Mouse (Mus musculus) adrenal gland, postnatal 10 days (tissue): ENCODE measurements at regions not wholly inside any gene's neighbourhood (a gene's known extent, or its start where the extent isn't known, plus 50 kb on each side); places are given as distances from the start of the nearest gene placed in this dataset.
A peak's percentile ranks its signal among the peaks of the same experiment; 100 is the strongest.
"Not testable (repeated sequence)": the region's sequence is repeated elsewhere in the genome, so short reads cannot be mapped to it uniquely, and the experiment has no call there.

Source experiments
- DNase-seq: peaks from one replicate; pipeline ENCODE4 v3.0.0; 2021; ENCODE audit warnings: mixed read lengths

DNA sequence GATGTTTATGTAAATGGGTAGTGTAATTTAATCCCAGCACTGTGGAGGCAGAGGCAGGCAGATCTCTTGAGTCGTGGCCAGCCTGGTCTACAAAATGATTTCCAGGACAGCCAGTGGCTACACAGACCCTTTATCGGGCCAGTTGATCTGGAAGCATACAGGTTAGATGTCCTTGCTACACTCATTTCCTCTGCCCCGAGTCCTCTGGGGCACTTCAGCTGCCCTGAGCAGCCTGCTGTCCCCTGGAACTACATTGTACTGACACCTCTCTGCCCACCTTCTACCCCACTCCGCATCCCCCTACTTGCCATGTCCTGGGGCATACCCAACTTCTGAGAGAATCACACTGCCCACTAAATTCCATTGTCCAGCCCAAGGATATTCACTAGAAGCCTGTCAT lies 60.6 kb upstream of the Helt start:
- DNase-seq = no peak

DNA sequence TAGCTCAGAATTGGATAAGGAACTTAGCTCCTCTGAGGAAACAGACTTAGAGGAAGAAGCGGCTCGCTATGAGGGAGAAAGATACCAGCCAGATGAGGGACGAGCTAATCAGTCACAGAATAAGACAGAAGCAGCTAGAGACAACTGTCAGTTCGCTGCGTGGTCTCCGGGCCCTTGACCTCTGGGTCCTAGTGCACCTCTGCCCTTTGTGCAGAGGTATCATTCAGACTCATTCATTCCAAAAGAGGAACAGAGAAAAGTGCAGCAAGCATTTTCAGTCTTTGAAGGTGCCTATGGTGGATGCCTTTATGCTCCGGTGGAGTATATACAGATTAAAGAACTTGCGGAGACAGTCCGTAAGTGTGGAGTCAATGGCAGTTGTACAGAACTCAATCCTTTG lies 63.5 kb upstream of the Helt start:
- not testable (repeated sequence) for DNase-seq

DNA sequence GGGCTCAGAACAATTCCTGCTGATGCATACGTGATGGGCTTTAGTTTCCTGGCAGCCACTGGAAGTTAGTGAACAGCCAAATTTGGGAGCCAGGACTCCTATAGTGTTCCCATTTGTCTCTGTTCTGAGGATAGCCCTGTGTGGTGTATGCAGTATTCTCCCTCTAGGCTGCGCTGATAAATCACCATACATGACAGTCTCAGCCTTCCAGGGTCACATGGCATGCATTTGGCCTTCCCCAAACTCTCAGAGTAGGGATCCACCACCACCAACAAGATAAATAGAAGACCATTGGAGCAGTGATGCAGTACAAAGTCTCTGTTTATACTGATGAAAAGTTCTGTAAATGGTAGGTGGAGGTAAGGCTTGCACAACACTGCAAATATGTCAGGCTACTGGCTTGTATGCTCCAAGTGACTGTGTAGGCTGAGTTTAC lies 68.4 kb upstream of the Helt start:
- DNase-seq = no peak

DNA sequence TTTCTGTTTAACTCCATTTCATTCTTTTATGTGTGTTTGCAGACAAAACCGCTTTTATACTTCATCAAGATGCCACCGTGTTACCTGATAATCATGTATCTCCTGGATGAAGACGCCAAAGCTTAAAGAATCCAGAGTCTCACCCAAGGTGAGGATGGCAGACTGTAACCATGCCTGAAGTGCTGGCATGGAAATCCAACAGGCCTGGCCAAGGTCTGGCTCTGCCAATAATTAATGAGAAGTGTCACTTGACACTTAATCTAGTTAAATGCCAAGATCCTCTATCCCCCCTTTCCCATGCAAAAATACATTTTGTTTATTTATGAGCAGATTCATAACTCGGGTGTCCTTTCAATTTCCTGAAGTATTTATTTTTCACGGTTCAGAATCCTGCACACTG lies 71.2 kb upstream of the Helt start:
- no peak for DNase-seq

DNA sequence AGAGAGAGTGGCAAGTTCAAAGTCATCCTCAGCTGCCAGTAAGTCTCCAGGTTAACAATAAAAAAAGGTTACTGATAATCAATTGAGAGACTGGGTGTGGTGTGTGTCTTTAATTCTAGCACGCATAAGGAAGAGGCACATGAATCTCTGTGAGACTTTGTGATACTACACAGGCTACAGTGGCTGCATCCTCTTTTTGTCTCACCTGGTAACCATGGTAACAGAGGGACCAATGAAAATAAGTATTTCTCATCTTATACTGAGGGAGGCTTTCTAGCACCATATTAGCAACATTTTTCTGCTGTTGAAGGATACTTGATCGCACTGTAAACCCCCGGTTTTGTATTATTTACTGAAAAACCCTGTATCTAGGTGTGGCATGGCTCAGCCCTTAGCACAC lies 72.7 kb upstream of the Helt start:
- no peak for DNase-seq

DNA sequence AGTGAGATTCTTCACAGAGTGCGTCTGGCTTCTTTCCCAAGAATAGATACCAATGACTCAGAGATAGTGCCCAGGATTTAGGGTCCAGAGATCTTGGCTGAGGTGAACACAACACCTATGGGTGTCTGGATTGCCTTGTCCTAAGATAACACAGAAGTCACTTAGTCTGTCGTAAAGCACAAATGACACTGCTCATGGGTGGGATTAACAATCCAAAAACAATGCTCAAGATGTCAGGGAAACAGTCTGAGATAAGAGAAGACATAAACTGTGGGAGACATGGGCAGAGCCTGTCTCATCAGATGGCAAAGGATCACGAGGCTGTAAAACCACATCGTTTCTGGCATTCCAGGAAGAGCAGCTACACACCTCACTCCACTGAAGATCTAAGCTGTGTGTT lies 79.6 kb upstream of the Helt start:
- DNase-seq = no peak

DNA sequence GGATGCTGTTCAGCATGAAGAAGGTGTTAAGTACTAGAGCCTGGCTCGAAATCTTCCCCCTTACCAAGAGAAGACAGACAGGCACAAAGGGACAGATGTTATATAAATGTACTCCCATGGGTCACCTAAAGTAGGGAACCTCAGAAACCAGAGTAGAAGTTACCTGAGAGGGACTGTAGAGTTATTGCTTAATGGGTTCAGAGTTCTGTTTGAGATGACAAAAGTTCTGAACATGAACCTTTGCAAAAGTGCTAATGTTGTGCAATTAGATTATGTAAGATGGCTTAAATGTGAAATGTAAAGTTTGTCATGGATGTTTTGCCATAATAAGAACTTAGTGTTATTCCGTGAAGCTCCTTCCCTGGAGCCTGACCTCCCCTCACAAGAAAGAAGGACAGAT lies 81.5 kb upstream of the Helt start:
- no peak for DNase-seq

DNA sequence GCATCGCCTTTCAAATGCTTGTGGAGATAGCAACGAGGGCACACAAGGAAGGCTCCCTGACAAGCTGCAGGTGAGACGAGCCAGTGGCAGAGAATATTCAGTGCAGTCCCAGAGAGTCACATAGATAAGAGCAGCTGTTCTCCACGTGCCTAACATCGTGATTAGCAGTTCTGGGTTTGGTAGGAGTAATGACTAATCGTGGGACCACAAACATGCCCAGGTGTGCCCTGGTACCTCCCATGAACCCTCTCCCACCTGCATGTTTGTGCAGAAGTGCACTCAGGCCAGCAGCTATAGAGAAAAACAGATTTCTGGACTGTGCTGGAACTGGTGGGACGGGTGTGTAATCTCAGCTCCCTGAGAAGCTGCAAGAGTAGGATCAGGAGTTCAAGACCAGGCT lies 85.9 kb upstream of the Acsl1 start:
- DNase-seq = no peak

DNA sequence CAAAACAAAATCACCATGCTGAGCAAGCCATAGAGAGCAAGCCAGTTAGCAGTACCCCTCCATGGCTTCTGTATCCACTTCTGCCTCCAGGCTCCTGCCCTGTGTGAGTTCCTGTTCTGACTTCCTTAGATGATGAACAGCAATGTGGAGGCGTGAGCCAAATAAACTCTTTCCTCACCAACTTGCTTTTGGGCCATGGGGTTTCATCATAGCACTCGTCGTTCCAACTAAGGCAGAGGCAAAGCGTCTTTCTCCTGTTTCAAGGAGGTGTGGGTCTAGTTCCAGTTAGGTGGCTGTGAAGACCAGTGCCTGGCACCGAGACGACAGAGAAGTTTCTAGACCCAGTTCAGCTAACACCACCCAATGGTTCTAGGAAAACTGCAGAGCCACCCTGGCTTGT lies 85.0 kb upstream of the Acsl1 start:
- DNase-seq = peak; percentile 64

DNA sequence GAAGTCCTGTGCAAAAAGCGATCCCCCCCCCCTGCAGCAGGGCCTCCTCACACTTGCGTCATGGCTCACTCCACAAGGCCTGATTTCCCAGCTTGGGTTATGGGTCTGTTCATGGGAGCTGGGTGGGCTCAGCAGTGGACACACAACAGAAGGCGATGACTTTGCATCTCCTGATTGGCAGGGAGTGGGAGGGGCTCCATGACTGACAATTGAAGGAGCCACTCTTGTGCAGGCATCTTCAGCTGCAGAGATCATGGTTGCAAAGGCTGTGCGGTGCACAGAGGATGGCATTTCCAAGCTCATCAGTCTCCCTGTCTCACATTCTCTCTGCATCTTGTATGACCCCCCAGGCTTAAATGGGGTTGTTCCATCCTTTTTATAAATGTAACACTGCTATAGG lies 84.3 kb upstream of the Acsl1 start:
- no peak for DNase-seq

DNA sequence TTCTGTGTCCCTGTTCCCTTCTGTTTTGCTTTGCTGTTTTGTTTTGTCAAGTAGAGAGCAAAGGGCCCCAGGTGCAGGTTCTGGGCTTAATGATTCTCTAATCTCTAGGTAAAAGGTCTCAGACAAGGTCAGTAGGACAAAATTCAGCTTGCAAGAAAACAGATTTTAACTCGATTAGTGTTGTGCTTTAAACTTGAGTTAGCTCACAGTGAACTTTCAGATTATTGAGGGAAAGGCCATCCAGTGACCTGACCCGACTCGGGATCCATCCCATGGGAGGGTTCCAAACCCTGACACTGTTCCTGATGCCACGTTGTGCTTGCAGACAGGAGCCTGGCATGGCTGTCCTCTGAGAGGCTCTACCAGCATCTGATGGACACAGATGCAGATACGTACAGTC lies 83.8 kb upstream of the Acsl1 start:
- DNase-seq = peak; percentile 47

DNA sequence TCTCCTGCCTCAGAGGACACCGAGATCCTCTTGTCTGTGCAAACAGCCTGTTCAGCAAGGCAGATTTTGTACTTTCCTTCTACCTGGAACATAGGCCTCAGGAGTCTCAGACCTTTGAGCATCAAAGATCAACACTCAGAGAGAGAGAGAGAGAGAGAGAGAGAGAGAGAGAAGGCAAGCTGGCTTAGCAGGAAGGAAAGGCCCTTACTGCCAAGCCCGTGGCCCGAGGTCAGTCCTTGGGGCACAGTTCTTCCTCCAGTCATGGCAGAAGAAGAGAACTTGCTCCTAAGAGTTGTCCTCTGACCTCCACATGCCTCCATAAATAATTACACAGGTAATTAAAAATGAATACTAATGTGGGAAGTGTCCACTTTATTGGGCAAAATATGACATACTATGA lies 82.4 kb upstream of the Acsl1 start:
- no peak for DNase-seq

DNA sequence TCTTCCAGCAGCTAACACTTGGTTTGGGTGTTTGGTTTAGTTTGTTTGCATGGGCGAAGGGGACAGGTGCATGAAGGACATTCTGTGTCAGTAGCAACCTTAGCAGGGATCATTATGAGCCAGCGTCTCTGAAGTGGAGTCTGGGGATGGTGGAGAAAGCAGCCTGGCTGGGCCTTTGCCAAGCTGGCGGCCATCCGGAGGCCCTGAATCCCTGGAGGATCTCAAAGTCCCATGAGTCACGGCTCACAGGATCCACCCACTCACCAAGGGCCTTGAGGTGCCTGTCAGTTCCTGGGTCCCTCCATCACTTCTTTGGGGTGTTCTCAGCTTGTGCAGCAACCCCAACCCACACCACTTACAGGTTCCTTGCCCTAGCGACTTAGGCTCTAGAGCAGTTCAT lies 80.4 kb upstream of the Acsl1 start:
- DNase-seq = peak; percentile 92

DNA sequence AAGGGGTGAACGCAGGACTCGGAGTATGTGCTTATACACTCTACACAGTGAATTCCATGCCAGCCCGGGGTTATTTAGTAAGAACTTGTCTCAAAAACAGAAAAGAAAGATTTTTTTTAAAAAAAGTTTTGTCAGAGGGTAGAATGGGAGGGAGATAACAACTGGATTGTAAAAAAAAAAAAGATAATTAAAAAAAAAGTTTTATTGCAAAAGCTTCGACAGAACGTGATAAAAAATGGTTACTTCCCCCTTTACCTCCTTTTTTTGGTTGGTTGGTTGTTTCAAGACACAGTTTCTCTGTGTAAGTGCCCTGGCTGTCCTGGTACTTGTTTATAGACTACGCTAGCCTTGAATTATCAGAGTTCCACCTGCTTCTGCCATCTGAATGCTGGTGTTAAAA lies 79.2 kb upstream of the Acsl1 start:
- no peak for DNase-seq

DNA sequence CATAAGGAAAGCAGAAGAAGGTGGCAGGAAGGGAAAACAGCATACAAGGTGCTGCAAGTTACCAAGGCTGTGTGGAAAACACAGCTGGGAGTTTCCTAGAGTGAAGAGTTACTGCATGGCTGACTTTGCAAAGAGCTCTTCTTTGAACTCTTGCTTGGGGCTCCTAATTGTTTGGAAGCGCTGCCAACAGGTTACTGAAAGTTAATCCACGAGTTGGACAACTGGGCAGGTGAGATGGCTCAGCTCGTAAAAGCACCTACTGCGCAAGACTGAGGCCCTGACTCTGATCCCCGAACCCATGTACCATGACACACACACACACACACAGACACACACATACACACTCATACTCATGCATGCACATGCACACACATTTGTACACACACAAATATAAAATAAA lies 77.5 kb upstream of the Acsl1 start:
- DNase-seq = no peak

DNA sequence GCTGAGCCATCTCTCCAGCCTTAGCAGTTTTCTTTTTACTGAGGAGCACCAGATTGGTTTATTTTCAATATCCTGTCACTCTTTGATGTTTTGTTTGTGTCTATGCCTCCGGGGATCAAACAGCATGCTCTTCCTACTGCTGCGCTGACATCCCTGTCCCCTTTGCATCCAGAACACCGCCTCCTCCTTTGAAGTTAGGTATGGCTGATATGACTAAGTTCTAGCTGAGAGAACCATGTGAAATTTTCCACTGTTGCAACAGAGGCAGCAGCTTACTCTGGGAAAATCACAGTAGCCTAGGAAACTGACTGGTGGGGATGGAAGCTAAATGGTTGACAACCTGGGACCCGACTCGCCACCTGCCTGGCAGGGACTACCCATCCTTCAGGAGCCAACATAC lies 76.1 kb upstream of the Acsl1 start:
- no peak for DNase-seq

DNA sequence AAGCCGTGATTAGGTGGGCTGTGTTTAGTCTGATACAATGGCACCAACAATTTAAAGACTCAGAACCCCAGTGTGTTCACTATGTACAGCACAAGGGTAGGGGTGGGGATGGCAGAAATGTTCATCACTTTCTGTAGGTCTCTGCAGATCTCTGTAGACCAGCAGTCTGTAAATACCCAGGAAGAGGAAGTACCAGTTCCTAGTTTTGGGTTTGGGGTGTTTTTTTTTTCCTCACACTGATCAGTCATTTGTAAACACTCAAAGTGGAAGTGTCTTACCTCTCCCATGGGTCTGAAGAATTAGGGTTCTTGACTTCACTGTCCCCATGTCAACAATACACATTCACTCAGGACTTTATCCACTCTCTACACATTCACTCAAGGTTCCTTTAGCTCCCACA lies 75.5 kb upstream of the Acsl1 start:
- DNase-seq = no peak

DNA sequence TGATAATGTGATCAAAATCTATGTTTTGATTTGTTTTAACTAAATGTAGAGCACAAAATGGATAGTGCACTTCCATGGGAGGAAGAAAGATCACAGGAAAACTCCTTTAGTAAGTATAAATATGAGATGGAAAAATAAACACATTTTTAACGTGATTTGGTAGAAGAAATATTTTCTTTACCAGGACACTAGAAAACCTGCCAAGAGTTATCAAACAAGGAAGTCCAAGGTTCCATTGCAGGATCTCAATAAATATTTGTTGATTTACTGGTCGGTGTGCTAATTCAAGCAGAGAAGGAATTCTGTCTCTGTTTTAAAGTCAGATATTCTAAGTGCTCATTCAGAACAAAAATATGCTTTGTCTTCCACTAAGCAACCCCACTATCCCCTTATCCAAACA lies 73.8 kb upstream of the Acsl1 start:
- no peak for DNase-seq

DNA sequence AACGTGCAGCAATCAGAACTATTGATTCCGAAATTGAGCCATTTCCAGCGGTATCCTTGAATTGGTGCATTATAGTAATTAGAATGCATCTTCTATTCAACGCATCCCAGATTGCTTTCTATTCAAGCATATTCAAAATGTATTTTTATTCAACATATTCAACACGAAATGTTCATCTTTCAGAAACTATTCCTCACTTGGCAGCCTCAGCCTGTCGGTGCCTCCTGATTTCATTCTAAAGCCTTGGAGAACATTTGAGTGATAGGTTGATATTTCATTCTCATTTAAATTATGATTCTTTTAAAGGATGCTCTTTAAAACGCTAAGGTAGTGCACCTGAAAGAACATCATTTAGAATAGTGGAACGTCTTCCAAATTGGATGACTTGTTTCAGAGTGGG lies 73.1 kb upstream of the Acsl1 start:
- DNase-seq = no peak

DNA sequence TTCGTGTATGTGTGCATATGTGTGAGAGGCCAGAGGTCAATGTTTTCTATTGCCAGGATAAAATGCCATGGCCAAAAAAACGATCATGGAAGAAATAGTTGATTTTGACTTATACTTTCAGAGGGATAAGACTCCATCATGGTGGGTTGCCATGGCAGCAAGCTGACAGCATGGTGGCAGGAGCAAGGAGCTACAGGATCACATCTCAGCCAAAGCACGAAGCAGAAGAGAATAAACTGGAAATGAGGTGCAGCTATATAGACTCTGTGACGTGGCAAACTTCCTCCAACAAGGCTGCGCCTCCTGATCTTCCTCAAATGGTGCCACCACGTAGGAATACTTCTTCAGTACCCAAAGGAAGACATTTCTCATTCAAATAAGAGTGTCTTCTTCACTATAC lies 70.2 kb upstream of the Acsl1 start:
- no peak for DNase-seq

DNA sequence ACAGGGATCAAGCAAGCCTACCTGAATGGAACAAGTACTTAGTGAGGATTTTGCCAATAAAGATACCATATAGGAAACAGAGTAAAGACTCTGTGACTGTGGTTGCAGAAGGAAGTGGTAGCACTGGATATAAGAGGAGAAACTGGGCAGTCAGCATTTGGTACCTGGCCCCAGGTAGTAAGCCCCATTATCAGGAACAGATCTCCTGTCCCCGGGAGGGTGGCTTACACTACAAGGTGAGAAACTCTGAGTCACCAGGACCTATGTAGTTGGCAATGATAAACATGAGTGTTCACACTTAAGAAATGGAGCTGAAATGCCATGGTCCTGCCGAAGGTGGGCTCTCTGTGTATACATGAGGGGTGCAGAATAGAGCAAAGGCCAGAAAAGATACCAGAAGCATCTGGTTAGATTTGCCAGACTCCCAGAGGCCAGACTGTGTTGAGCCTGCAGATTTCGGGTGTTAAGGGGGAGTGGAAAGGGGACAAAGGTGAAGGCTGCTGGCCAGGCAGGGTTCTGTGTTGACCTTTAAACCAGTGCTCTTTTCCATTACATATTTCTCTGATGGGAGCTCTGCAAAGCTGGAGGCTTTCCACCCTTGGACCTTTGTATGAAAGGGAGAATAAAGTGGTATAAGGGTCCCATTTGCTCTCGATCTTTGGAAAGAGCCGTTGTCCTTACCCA lies 66.8 kb upstream of the Acsl1 start:
- DNase-seq = peak; percentile 62

DNA sequence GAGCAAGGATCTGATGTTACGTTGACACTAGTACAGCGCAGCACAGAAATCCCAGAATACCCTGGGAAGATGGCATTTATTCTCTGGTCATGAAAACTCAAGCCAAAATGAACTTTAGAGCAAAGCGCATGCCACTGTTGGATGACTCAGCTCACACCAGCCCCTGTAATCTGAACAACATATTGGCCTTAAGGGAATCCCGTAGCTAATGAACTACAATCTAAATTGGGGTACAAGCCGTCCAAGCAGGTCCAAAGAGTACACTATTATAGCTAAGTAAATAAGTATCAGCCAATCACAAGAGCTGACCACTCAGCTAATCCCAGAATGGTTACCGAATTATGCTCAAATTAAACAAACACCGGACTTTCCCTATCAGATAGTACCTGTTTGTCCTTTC lies 62.0 kb upstream of the Acsl1 start:
- no peak for DNase-seq

DNA sequence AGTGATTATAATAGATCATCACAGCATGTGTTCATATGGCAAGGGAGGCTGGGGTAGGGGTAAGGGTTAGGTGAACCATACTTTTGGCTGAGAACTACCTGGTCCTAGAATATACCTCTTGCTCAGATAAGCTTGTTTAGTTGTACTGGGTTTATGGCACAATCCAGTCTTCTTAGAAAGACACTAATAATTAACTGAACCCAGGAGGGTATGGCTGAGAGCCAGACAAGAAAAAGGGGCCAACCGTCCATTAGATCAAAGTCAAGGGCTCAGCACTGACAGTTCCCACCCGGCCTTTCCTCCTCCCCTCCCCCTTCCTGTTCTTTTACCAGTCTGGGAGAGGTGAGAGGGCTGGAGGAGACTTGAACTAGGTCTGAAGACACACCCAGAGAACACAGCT lies 61.5 kb upstream of the Acsl1 start:
- no peak for DNase-seq

DNA sequence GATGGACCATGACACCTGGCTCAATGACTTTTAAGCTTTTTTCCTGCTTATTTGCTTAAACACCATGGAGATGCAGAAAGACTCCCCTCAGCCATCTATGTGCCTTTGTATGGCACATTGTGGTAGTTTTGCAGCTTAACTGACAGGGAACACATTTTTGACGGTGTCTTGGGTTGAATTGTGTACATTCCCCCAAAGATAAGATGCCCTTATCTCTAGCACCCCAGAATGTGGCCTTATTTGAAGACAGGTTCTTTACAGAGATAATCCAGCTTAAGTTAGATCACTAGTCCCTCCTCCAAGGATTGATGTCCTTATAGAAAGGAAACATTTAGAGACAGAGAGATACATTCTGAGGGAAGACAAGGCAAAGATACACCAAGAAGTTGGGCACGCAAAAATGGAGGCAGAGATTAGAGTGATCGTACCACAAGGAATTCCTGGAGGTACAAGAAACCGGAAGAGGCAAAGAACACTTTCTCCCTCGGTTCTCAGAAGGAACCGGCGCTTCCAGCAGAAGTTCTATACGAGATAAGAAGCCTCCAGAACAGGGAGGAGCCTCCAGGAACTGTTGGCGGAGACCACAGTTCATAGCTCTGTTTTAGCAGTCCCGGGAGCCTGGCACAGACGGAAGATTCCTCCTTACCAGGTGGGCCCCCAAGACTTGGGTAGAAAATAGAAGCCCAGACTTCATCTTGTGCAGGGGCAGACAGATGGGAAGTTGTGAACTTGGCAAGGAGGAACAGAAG lies 58.8 kb upstream of the Acsl1 start:
- no peak for DNase-seq
